Mouse (Mus musculus) limb, embryonic 12.5 days (tissue): ENCODE measurements around the gene Amz1. TPM values are rescaled to one million over a fixed set of nuclear protein-coding genes. Genes with fewer than 3 reads are reported as not detected.

Source experiments
- ATAC-seq: fragments of 200-750 bp; cut with Nextera tagmentation; 2 replicates; pipeline ENCODE4 v1.8.0; 2017; ENCODE audit warnings: low read depth, moderate TSS enrichment; ENCODE audit not compliant: insufficient number of reproducible peaks, insufficient read depth, low FRiP score, low TSS enrichment
- H3K27ac ChIP-seq: fragments of 300-500 bp; sonication (generic); 2 replicates; pipeline ENCODE4 v1.5.1; 2016; ENCODE audit warnings: mild to moderate bottlenecking, moderate library complexity
- H3K27me3 ChIP-seq: fragments of 300-500 bp; sonication (generic); 2 replicates; pipeline ENCODE4 v1.6.1; 2016; ENCODE audit warnings: mild to moderate bottlenecking, moderate library complexity
- H3K36me3 ChIP-seq: fragments of 300-500 bp; sonication (generic); 2 replicates; pipeline ENCODE4 v1.6.1; 2016; ENCODE audit warnings: mild to moderate bottlenecking, moderate library complexity
- H3K4me1 ChIP-seq: fragments of 300-500 bp; sonication (generic); replicated peaks from 2 replicates; pipeline ENCODE4 v1.6.1; 2016
- H3K4me2 ChIP-seq: fragments of 300-500 bp; sonication (generic); 2 replicates; pipeline ENCODE4 v1.6.1; 2016; ENCODE audit warnings: mild to moderate bottlenecking, moderate library complexity
- H3K4me3 ChIP-seq: fragments of 300-500 bp; sonication (generic); replicated peaks from 2 replicates; pipeline ENCODE4 v1.5.1; 2016; ENCODE audit warnings: mild to moderate bottlenecking
- H3K9ac ChIP-seq: fragments of 300-500 bp; sonication (generic); replicated peaks from 2 replicates; pipeline ENCODE4 v1.6.1; 2016; ENCODE audit warnings: mild to moderate bottlenecking, moderate library complexity
- H3K9me3 ChIP-seq: fragments of 300-500 bp; sonication (generic); 2 replicates; pipeline ENCODE4 v1.6.1; 2016; ENCODE audit warnings: mild to moderate bottlenecking, moderate library complexity
- WGBS: fragments of 180-500 bp; shearing (Covaris S2); methylation state at CpG from one replicate; pipeline ENCODE4 v1.1.7; 2016; 5-methylcytosine and 5-hydroxymethylcytosine counted together
- polyA plus RNA-seq: library from polyadenylated mRNA; unstranded; fragments of >200 nt; fragmentation: Nextera tagmentation; extraction: Ambion mirVana; gene quantifications from 2 replicates; pipeline ENCODE4 v1.2.1, GENCODE M21; 2016

Gene Amz1
- polyA plus RNA-seq, 1 experiment from 2014 or later: 0.89 TPM

DNA sequence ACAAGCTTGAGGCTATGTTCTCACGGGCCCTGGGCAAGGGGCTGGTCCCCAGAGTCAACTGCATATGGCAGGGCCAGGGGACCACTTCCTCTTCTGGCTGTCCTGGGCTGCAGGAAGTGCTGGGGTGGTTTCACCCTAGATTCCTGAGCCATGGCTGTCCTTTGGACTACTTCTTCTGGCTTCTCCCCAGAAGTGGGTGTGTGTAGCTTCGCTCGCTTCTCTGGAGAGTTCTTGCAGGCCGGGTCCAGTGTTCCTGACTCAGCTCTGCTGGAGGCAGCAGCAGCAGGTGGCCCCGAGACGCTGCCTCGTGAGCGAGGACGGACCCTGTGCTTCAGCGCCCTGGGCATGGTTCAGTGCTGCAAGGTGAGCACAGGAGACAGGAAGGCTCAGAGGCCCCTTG is 24.5 kb downstream of the Amz1 start:
- WGBS: 82% methylated on average over 10 of the region's 10 CpGs
- no peak for ATAC-seq
- no peak overlapping the region for H3K27ac ChIP-seq

DNA sequence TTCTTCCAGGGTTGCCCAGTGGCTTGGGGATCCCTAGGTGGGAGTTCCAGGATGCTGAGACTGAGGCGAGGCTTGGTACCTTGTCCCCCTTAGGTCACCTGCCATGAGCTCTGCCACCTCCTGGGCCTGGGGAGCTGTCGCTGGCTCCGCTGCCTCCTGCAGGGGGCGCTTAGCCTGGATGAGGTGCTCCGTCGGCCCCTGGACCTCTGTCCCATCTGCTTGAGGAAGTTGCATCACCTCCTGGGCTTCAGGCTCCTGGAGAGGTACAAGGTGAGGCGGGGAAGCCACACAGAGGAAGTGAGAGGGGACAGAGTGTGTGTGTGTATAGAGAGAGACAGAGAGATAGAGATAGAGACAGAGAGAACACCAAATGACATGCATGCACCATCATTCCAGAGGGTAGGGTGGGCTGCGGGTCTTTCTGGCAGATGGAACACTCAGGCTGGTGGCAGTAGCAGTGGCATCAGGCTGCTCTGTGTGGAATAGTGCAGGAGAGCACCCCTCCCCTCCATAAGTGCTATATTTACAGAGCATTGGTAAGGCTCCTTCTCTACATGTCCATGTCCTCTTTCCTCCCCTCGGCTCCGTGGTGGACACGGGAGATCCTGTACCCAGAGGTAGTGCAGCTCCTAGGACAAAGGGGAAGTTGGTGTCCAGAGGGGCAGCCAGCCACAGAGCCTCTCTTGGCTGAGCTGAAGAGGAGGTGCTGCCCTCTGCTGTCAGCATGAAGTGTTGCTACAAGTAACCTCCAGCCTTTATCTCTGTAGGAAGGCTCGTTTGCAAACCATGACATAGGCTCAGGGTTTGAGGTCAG is 25.3 kb downstream of the Amz1 start:
- H3K27ac ChIP-seq: no peak overlapping the region
- no peaks in the 10 kb centered on the region for H3K27me3 ChIP-seq
- peaks cover 6% of the 10 kb centered on the region; the same call in 1 of the 2 replicates for H3K4me1 ChIP-seq
- peak; percentile 69 for ATAC-seq
- H3K36me3 ChIP-seq: no peaks in the 10 kb centered on the region
- peak overlapping the region; percentile 33 for H3K4me3 ChIP-seq
- 24% methylated on average over 12 of the region's 12 CpGs for WGBS
- H3K9ac ChIP-seq: peak overlapping the region; percentile 31
- peaks cover 7% of the 10 kb centered on the region for H3K9me3 ChIP-seq
- peak overlapping the region; percentile 51 for H3K4me2 ChIP-seq

More for the DNA sequence above, 24.5 kb downstream of the Amz1 start:
- Histone ChIP-seq H3K36me3 (no peaks in the 10 kb centered on the region), H3K4me1 (peaks cover 6% of the 10 kb centered on the region; the same call in 1 of the 2 replicates), H3K4me2 (no peak overlapping the region), H3K9me3 (peaks cover 7% of the 10 kb centered on the region), H3K9ac (no peak overlapping the region), H3K4me3 (no peak overlapping the region), H3K27me3 (no peaks in the 10 kb centered on the region)

- 2% methylated on average over 1 of the region's 2 CpGs for WGBS
- no peak overlapping the region for H3K27ac ChIP-seq
- ATAC-seq: no peak
- peaks cover 6% of the 10 kb centered on the region; the same call in 1 of the 2 replicates for H3K4me1 ChIP-seq
- H3K27me3 ChIP-seq: no peaks in the 10 kb centered on the region
- no peak overlapping the region for H3K9ac ChIP-seq
- no peaks in the 10 kb centered on the region for H3K36me3 ChIP-seq
- no peak overlapping the region for H3K4me2 ChIP-seq
- H3K4me3 ChIP-seq: no peak overlapping the region
- peaks cover 7% of the 10 kb centered on the region for H3K9me3 ChIP-seq
Measured at GRCm38 (mm10) chr5:140750925-140751324, 27.0 kb downstream of the Amz1 start.

- H3K4me2 ChIP-seq: no peak overlapping the region
- H3K4me3 ChIP-seq: no peak overlapping the region
- no peaks in the 10 kb centered on the region for H3K27me3 ChIP-seq
- peaks cover 7% of the 10 kb centered on the region for H3K9me3 ChIP-seq
- no peak overlapping the region for H3K9ac ChIP-seq
- no peak for ATAC-seq
- H3K27ac ChIP-seq: no peak overlapping the region
- 94% methylated on average over 15 of the region's 15 CpGs for WGBS
- peaks cover 2% of the 10 kb centered on the region; the same call in 1 of the 2 replicates for H3K36me3 ChIP-seq
- H3K4me1 ChIP-seq: peaks cover 14% of the 10 kb centered on the region
Measured at GRCm38 (mm10) chr5:140752041-140752440, 28.1 kb downstream of the Amz1 start.

- H3K27me3 ChIP-seq: no peaks in the 10 kb centered on the region
- peaks cover 5% of the 10 kb centered on the region for H3K36me3 ChIP-seq
- H3K9ac ChIP-seq: no peak overlapping the region
- no peak for ATAC-seq
- H3K9me3 ChIP-seq: peaks cover 7% of the 10 kb centered on the region
- H3K4me2 ChIP-seq: no peak overlapping the region
- H3K4me1 ChIP-seq: peaks cover 14% of the 10 kb centered on the region
- 97% methylated on average over 3 of the region's 3 CpGs for WGBS
- no peak overlapping the region for H3K27ac ChIP-seq
- no peak overlapping the region for H3K4me3 ChIP-seq
Measured at GRCm38 (mm10) chr5:140752639-140753038, 28.7 kb downstream of the Amz1 start.

DNA sequence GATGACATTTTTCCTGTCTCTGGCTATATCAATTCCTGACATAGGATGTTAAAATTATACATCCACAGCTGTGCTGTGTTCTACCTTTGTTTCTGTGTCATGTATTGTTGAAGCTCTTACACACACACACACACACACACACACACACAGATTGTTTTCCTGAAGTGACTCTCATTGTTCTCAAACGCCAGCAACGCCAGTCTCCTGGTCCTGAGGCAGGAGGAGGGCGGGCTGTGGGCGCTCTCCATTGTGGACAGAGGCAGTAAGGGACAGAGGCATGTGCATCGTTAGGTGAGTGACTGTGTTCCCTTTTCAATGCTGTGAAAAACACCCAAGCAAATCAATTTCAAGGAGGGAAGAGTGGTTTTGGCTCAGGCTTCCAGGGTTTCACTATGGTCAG is 29.3 kb downstream of the Amz1 start:
- Histone ChIP-seq H3K27me3 (no peaks in the 10 kb centered on the region), H3K4me2 (no peak overlapping the region), H3K36me3 (peaks cover 11% of the 10 kb centered on the region), H3K9me3 (peaks cover 7% of the 10 kb centered on the region), H3K27ac (no peak overlapping the region), H3K4me3 (no peak overlapping the region), H3K4me1 (peaks cover 14% of the 10 kb centered on the region), H3K9ac (no peak overlapping the region)
- ATAC-seq: no peak
- 90% methylated on average over 5 of the region's 5 CpGs for whole genome bisulfite sequencing

DNA sequence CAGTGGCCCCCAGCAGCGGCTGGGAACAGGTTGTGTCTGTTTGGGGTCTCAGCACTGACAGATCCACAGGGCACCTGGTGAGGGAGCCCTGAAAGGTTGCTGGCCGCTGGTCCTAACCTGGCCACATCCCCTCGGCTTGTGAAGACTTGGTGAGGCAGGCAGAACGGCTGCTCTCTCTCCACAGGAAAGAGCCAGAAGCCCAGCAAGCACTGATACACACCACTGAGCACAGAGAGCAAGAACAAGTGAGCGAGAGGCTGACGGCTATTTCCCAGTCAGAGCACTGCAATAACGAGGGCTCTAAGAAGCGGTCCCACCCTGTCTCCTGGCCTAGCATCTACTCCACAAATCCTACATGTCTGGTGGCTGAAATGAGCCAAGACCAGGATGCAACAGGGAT is 34.9 kb downstream of the Amz1 start:
- no peak overlapping the region for H3K4me3 ChIP-seq
- H3K36me3 ChIP-seq: peaks cover 55% of the 10 kb centered on the region
- H3K27ac ChIP-seq: no peak overlapping the region
- ATAC-seq: no peak
- H3K4me1 ChIP-seq: peaks cover 11% of the 10 kb centered on the region
- no peaks in the 10 kb centered on the region for H3K27me3 ChIP-seq
- no peak overlapping the region for H3K9ac ChIP-seq
- 81% methylated on average over 8 of the region's 8 CpGs for WGBS
- no peaks in the 10 kb centered on the region for H3K9me3 ChIP-seq
- H3K4me2 ChIP-seq: no peak overlapping the region

GRCm38 (mm10) chr5:140762540-140762939 is 38.6 kb downstream of the Amz1 start:
- H3K9me3 ChIP-seq: no peaks in the 10 kb centered on the region
- peaks cover 4% of the 10 kb centered on the region; the same call in 1 of the 2 replicates for H3K4me1 ChIP-seq
- no peak overlapping the region for H3K4me3 ChIP-seq
- no peaks in the 10 kb centered on the region for H3K27me3 ChIP-seq
- no peak overlapping the region for H3K9ac ChIP-seq
- H3K27ac ChIP-seq: no peak overlapping the region
- peaks cover 53% of the 10 kb centered on the region for H3K36me3 ChIP-seq
- ATAC-seq: no peak
- H3K4me2 ChIP-seq: no peak overlapping the region
- WGBS: 90% methylated on average over 4 of the region's 4 CpGs

DNA sequence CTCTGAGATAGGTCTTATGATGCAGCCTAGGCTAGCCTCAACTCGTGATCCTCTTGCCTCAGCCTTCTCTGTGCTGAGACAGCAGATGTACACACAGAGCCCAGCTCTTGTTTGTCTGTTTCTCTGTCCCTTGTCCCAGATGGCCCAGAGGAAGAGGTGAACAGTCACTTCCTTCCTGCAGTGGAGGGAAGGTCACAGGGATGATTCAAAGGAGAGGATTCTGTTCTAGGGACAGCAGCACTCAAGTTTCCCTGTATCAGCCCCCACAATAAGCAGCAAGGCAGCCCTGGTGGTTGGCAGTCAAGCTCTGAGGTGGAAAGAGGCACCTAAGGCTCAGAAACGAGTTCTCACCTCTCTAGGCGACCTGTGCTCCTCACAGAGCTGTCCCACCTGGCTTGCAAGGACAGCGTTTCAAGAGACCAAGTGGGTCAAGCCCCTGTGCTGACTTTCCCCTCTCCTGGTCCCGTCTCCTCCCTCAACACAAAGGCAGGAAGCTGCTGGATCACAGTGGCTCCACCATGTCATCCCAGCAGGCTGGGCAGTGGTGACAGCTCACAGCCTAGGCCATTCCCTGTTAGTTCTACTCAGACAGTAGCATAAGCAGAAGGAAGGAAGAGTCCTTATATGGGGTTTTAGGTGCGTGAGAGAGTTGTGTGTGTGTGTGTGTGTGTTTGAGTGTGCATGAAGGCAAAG is 41.1 kb downstream of the Amz1 start:
- H3K36me3 ChIP-seq: peaks cover 33% of the 10 kb centered on the region
- 68% methylated on average over 6 of the region's 6 CpGs for WGBS

GRCm38 (mm10) chr5:140766566-140766965 is 42.6 kb downstream of the Amz1 start:
- H3K9me3 ChIP-seq: no peaks in the 10 kb centered on the region
- H3K4me2 ChIP-seq: no peak overlapping the region
- H3K4me3 ChIP-seq: no peak overlapping the region
- ATAC-seq: no peak
- 90% methylated on average over 4 of the region's 4 CpGs for WGBS
- peaks cover 25% of the 10 kb centered on the region for H3K4me1 ChIP-seq
- H3K36me3 ChIP-seq: peaks cover 19% of the 10 kb centered on the region
- no peaks in the 10 kb centered on the region for H3K27me3 ChIP-seq
- H3K9ac ChIP-seq: no peak overlapping the region
- H3K27ac ChIP-seq: no peak overlapping the region

More for the DNA sequence above, 41.1 kb downstream of the Amz1 start:
- H3K4me3 ChIP-seq: no peak overlapping the region
- H3K9ac ChIP-seq: no peak overlapping the region
- no peak for ATAC-seq
- 0 out of 2 replicates have a peak overlapping the region, but pooled peaks have one; percentile 29 for H3K27ac ChIP-seq
- H3K4me1 ChIP-seq: peaks cover 19% of the 10 kb centered on the region
- no peaks in the 10 kb centered on the region for H3K9me3 ChIP-seq
- H3K27me3 ChIP-seq: no peaks in the 10 kb centered on the region
- H3K4me2 ChIP-seq: no peak overlapping the region

DNA sequence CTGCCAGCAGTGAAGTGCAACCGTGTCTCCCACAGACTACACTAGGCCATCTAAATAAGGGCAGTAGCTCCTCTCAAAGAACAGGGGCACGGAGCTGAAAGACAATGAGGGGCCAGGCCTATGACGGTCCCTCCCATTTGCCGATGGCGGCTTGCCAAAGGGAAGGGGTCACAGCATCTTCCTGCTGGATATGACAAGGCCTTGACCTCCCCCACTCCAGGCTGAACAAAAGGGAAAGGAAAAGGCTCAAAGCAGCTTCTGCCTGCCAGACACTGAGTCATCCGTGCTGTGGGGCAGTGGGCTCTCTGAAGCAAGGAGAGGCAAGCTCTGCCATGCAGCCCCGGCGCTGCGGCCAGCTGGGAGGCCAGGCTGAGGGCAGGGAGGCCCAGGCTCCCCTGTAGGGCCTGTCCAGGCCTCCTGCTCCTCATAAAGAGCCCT is 43.8 kb downstream of the Amz1 start:
- no peak for ATAC-seq
- Histone ChIP-seq H3K27me3 (no peaks in the 10 kb centered on the region), H3K27ac (peak overlapping the region; percentile 76), H3K4me3 (no peak overlapping the region), H3K9me3 (no peaks in the 10 kb centered on the region), H3K36me3 (peaks cover 7% of the 10 kb centered on the region; the same call in 1 of the 2 replicates), H3K9ac (no peak overlapping the region), H3K4me1 (peaks cover 34% of the 10 kb centered on the region), H3K4me2 (no peak overlapping the region)
- WGBS: 49% methylated on average over 9 of the region's 9 CpGs
